1 mouse cellular context compared by ENCODE assay signal in genomic region chrX:109133500-109133899, GRCm38 (mm10).
TF ChIP-seq lines count a peak whose summit lies in the region.

No protein-coding gene starts in this region.

TF ChIP-seq in CH12.LX, 34 proteins besides CTCF, POLR2A, EP300 and RAD21 (continued from another document):
- TF ChIP-seq CHD1 (IDR thresholded peaks at IDR 0.05; ENCODE audit: low read depth, low read length), result no peak
- TF ChIP-seq IRF4 (IDR thresholded peaks at IDR 0.05; ENCODE audit: low read depth, low read length), result peak; percentile 42; the same call in 1 of the 2 replicates
- TF ChIP-seq ETS1 (conservative IDR thresholded peaks at IDR 0.05; ENCODE audit: low read depth, low read length), result peak; percentile 74
- no peak for TF ChIP-seq RCOR1 (conservative IDR thresholded peaks at IDR 0.05; ENCODE audit: low read depth, low read length)
- no peak for TF ChIP-seq MXI1 (IDR thresholded peaks at IDR 0.05; ENCODE audit: low read depth, low read length)
- no peak for TF ChIP-seq POLR2AphosphoS2 (IDR thresholded peaks at IDR 0.05; ENCODE audit: low read depth, low read length)
- no peak for TF ChIP-seq USF2 (conservative IDR thresholded peaks at IDR 0.05; ENCODE audit: low read depth, low read length)
- no peak for TF ChIP-seq ZNF384 (IDR thresholded peaks at IDR 0.05; ENCODE audit: low read depth, low read length)
- TF ChIP-seq TCF12 (IDR thresholded peaks at IDR 0.05; ENCODE audit: low read depth, low read length), result no peak
- TF ChIP-seq ELF1 (IDR thresholded peaks at IDR 0.05; ENCODE audit: low read depth, low read length), result no peak
